Mouse (Mus musculus): ENCODE measurements around the gene Atrn. TPM values are rescaled to one million over a fixed set of nuclear protein-coding genes. Genes with fewer than 3 reads are reported as not detected.

Atrn gene
- polyA plus RNA-seq, 1 experiment = 6.8 TPM

- Histone ChIP-seq H3K27me3 (ENCODE audit: control insufficient read depth, insufficient read depth, insufficient read length) (no peaks in the 10 kb centered on the region), H3K79me2 (ENCODE audit: control insufficient read depth, insufficient read depth) (no peaks in the 10 kb centered on the region), H3K4me3 (no peak overlapping the region), H3ac (ENCODE audit: control insufficient read depth, insufficient read length) (no peak overlapping the region), H3K36me3 (ENCODE audit: control insufficient read depth, insufficient read depth) (peaks cover 18% of the 10 kb centered on the region), H3K4me2 (ENCODE audit: low read depth) (no peak overlapping the region)
- TF ChIP-seq CEBPB (IDR thresholded peaks at IDR 0.05; ENCODE audit: insufficient read depth, poor library complexity, severe bottlenecking) = no peak
- TF ChIP-seq TCF12 (IDR thresholded peaks at IDR 0.05; ENCODE audit: insufficient read depth, poor library complexity, severe bottlenecking) = no peak
- TF ChIP-seq E2F4 (IDR thresholded peaks at IDR 0.05; ENCODE audit: insufficient read depth) = no peak
- TF ChIP-seq POLR2A (IDR thresholded peaks at IDR 0.05; ENCODE audit: insufficient read length, low read depth) = no peak
- no peak for TF ChIP-seq USF1 (IDR thresholded peaks at IDR 0.05; ENCODE audit: low read depth)
- no peak for TF ChIP-seq MAX (IDR thresholded peaks at IDR 0.05; ENCODE audit: low read depth)
- TF ChIP-seq MYOD1 (IDR thresholded peaks at IDR 0.05; ENCODE audit: control insufficient read depth in 1 of 3, insufficient read length in 2 of 3, low read depth in 2 of 3) = no peak
- TF ChIP-seq REST (IDR thresholded peaks at IDR 0.05; ENCODE audit: insufficient read depth, insufficient read length) = no peak
- no peak for TF ChIP-seq TCF3 (IDR thresholded peaks at IDR 0.05; ENCODE audit: insufficient read length, low read depth)
- TF ChIP-seq MYOG (IDR thresholded peaks at IDR 0.05; ENCODE audit: control insufficient read depth in 1 of 3, insufficient read depth in 1 of 3, insufficient read length in 2 of 3, low read depth in 2 of 3) = no peak
- TF ChIP-seq POLR2AphosphoS2 (IDR thresholded peaks at IDR 0.05; ENCODE audit: insufficient read length, low read depth) = no peak
- TF ChIP-seq SRF (IDR thresholded peaks at IDR 0.05; ENCODE audit: control insufficient read depth, insufficient read length, low read depth) = no peak
These were observed 71.3 kb downstream of the Atrn start for GRCm38 (mm10) chr2:130977589-130977988.

- Histone ChIP-seq H3K27me3 (ENCODE audit: control insufficient read depth, insufficient read depth, insufficient read length) (no peaks in the 10 kb centered on the region), H3K36me3 (ENCODE audit: control insufficient read depth, insufficient read depth) (peaks cover 22% of the 10 kb centered on the region), H3K4me2 (ENCODE audit: low read depth) (no peak overlapping the region), H3K4me3 (no peak overlapping the region), H3K79me2 (ENCODE audit: control insufficient read depth, insufficient read depth) (no peaks in the 10 kb centered on the region), H3ac (ENCODE audit: control insufficient read depth, insufficient read length) (no peak overlapping the region)
- TF ChIP-seq MYOG (IDR thresholded peaks at IDR 0.05; ENCODE audit: control insufficient read depth in 1 of 3, insufficient read depth in 1 of 3, insufficient read length in 2 of 3, low read depth in 2 of 3) = no peak
- no peak for TF ChIP-seq SRF (IDR thresholded peaks at IDR 0.05; ENCODE audit: control insufficient read depth, insufficient read length, low read depth)
- no peak for TF ChIP-seq POLR2AphosphoS2 (IDR thresholded peaks at IDR 0.05; ENCODE audit: insufficient read length, low read depth)
- TF ChIP-seq USF1 (IDR thresholded peaks at IDR 0.05; ENCODE audit: low read depth) = no peak
- TF ChIP-seq MAX (IDR thresholded peaks at IDR 0.05; ENCODE audit: low read depth) = no peak
- no peak for TF ChIP-seq CEBPB (IDR thresholded peaks at IDR 0.05; ENCODE audit: insufficient read depth, poor library complexity, severe bottlenecking)
- no peak for TF ChIP-seq TCF12 (IDR thresholded peaks at IDR 0.05; ENCODE audit: insufficient read depth, poor library complexity, severe bottlenecking)
- no peak for TF ChIP-seq TCF3 (IDR thresholded peaks at IDR 0.05; ENCODE audit: insufficient read length, low read depth)
- TF ChIP-seq MYOD1 (IDR thresholded peaks at IDR 0.05; ENCODE audit: control insufficient read depth in 1 of 3, insufficient read length in 2 of 3, low read depth in 2 of 3) = no peak
- TF ChIP-seq REST (IDR thresholded peaks at IDR 0.05; ENCODE audit: insufficient read depth, insufficient read length) = no peak
- TF ChIP-seq POLR2A (IDR thresholded peaks at IDR 0.05; ENCODE audit: insufficient read length, low read depth) = no peak
- TF ChIP-seq E2F4 (IDR thresholded peaks at IDR 0.05; ENCODE audit: insufficient read depth) = no peak
These were observed 72.0 kb downstream of the Atrn start for GRCm38 (mm10) chr2:130978058-130978847.

GRCm38 (mm10) chr2:130979138-130979537, 72.8 kb downstream of the Atrn start:
- TF ChIP-seq USF1 (IDR thresholded peaks at IDR 0.05; ENCODE audit: low read depth) (no peak), TCF3 (IDR thresholded peaks at IDR 0.05; ENCODE audit: insufficient read length, low read depth) (no peak), REST (IDR thresholded peaks at IDR 0.05; ENCODE audit: insufficient read depth, insufficient read length) (no peak), TCF12 (IDR thresholded peaks at IDR 0.05; ENCODE audit: insufficient read depth, poor library complexity, severe bottlenecking) (no peak), E2F4 (IDR thresholded peaks at IDR 0.05; ENCODE audit: insufficient read depth) (no peak), POLR2AphosphoS2 (IDR thresholded peaks at IDR 0.05; ENCODE audit: insufficient read length, low read depth) (no peak)
- no peaks in the 10 kb centered on the region for H3K27me3 ChIP-seq (ENCODE audit: control insufficient read depth, insufficient read depth, insufficient read length)
- H3K36me3 ChIP-seq (ENCODE audit: control insufficient read depth, insufficient read depth) = peaks cover 22% of the 10 kb centered on the region
- no peaks in the 10 kb centered on the region for H3K79me2 ChIP-seq (ENCODE audit: control insufficient read depth, insufficient read depth)
- H3K4me2 ChIP-seq (ENCODE audit: low read depth) = no peak overlapping the region
- no peak overlapping the region for H3ac ChIP-seq (ENCODE audit: control insufficient read depth, insufficient read length)
- no peak overlapping the region for H3K4me3 ChIP-seq

- TF ChIP-seq TCF3 (IDR thresholded peaks at IDR 0.05; ENCODE audit: insufficient read length, low read depth) (no peak), USF1 (IDR thresholded peaks at IDR 0.05; ENCODE audit: low read depth) (no peak), MYOD1 (IDR thresholded peaks at IDR 0.05; ENCODE audit: control insufficient read depth in 1 of 3, insufficient read length in 2 of 3, low read depth in 2 of 3) (no peak), REST (IDR thresholded peaks at IDR 0.05; ENCODE audit: insufficient read depth, insufficient read length) (no peak), POLR2AphosphoS2 (IDR thresholded peaks at IDR 0.05; ENCODE audit: insufficient read length, low read depth) (no peak), MAX (IDR thresholded peaks at IDR 0.05; ENCODE audit: low read depth) (no peak), E2F4 (IDR thresholded peaks at IDR 0.05; ENCODE audit: insufficient read depth) (no peak), SRF (IDR thresholded peaks at IDR 0.05; ENCODE audit: control insufficient read depth, insufficient read length, low read depth) (no peak), POLR2A (IDR thresholded peaks at IDR 0.05; ENCODE audit: insufficient read length, low read depth) (no peak), TCF12 (IDR thresholded peaks at IDR 0.05; ENCODE audit: insufficient read depth, poor library complexity, severe bottlenecking) (no peak), CEBPB (IDR thresholded peaks at IDR 0.05; ENCODE audit: insufficient read depth, poor library complexity, severe bottlenecking) (no peak), MYOG (IDR thresholded peaks at IDR 0.05; ENCODE audit: control insufficient read depth in 1 of 3, insufficient read depth in 1 of 3, insufficient read length in 2 of 3, low read depth in 2 of 3) (no peak)
- Histone ChIP-seq H3K27me3 (ENCODE audit: control insufficient read depth, insufficient read depth, insufficient read length) (no peaks in the 10 kb centered on the region), H3K4me2 (ENCODE audit: low read depth) (no peak overlapping the region), H3ac (ENCODE audit: control insufficient read depth, insufficient read length) (no peak overlapping the region), H3K36me3 (ENCODE audit: control insufficient read depth, insufficient read depth) (peaks cover 7% of the 10 kb centered on the region), H3K4me3 (no peak overlapping the region), H3K79me2 (ENCODE audit: control insufficient read depth, insufficient read depth) (no peaks in the 10 kb centered on the region)
These were observed 86.5 kb downstream of the Atrn start for GRCm38 (mm10) chr2:130992818-130993217.
